Mouse (Mus musculus) MEL (cell line): ENCODE data around the gene Prap1. TPM values are rescaled to one million over a fixed set of nuclear protein-coding genes. Genes with fewer than 3 reads are reported as not detected.

ENCODE experiments used
- DNase-seq: peaks from one replicate; pipeline ENCODE4 v3.0.0; 2011; ENCODE audit warnings: low read depth, low spot score
- H3K27ac ChIP-seq: 2 replicates; pipeline ENCODE4 v1.5.1; 2012; ENCODE audit warnings: low read depth, mild to moderate bottlenecking, control low read depth, low read length, moderate library complexity; ENCODE audit not compliant: control insufficient read depth
- H3K27me3 ChIP-seq, 2 experiments: fragments of 150-350 bp in 1 of 2; sonication (generic) in 1 of 2; 2 replicates each; pipeline ENCODE4 v1.6.1; 2012; ENCODE audit warnings: low read length in 2 of 2, mild to moderate bottlenecking in 2 of 2, improper control_type of control experiment in 1 of 2, moderate library complexity in 1 of 2; ENCODE audit not compliant: insufficient read depth in 2 of 2, control insufficient read depth in 1 of 2
- H3K36me3 ChIP-seq, 2 experiments: 2 replicates each; pipeline ENCODE4 v1.6.1; 2012 to 2014; ENCODE audit warnings: low read length in 2 of 2, improper control_type of control experiment in 1 of 2, inconsistent platforms in 1 of 2, mild to moderate bottlenecking in 1 of 2; ENCODE audit not compliant: insufficient read depth in 2 of 2, control insufficient read depth in 1 of 2
- H3K4me1 ChIP-seq, 2 experiments: fragments of 150-350 bp in 1 of 2; sonication (generic) in 1 of 2; 2 replicates each; pipeline ENCODE4 v1.6.1; 2012; ENCODE audit warnings: low read length in 2 of 2, improper control_type of control experiment in 1 of 2, mild to moderate bottlenecking in 1 of 2; ENCODE audit not compliant: insufficient read depth in 2 of 2, control insufficient read depth in 1 of 2
- H3K4me3 ChIP-seq, 2 experiments: fragments of 150-350 bp in 1 of 2; sonication (generic) in 1 of 2; 2 replicates each; pipeline ENCODE4 v1.5.1; 2012; ENCODE audit warnings: low read depth in 2 of 2, low read length in 2 of 2, mild to moderate bottlenecking in 2 of 2, moderate library complexity in 2 of 2, control low read depth in 1 of 2, improper control_type of control experiment in 1 of 2; ENCODE audit not compliant: control insufficient read depth in 1 of 2, insufficient read depth in 1 of 2
- H3K79me2 ChIP-seq: 2 replicates; pipeline ENCODE4 v1.6.1; 2012; ENCODE audit warnings: mild to moderate bottlenecking, low read length, moderate library complexity; ENCODE audit not compliant: control insufficient read depth, poor library complexity, insufficient read depth
- H3K9ac ChIP-seq: 2 replicates; pipeline ENCODE4 v1.6.1; 2012; ENCODE audit warnings: low read depth, mild to moderate bottlenecking, control low read depth, low read length, moderate library complexity; ENCODE audit not compliant: control insufficient read depth, poor library complexity, severe bottlenecking
- H3K9me3 ChIP-seq: fragments of 150-350 bp; sonication (generic); replicated peaks from 2 replicates; pipeline ENCODE4 v1.6.1; 2012; ENCODE audit warnings: mild to moderate bottlenecking, low read length, improper control_type of control experiment, moderate library complexity; ENCODE audit not compliant: insufficient read depth
- BHLHE40 ChIP-seq: IDR thresholded peaks from 2 replicates; pipeline ENCODE4 v1.6.1; 2012; ENCODE audit warnings: low read depth, mild to moderate bottlenecking, inconsistent platforms, low read length, improper control_type of control experiment, borderline replicate concordance
- CHD1 ChIP-seq: IDR thresholded peaks from 2 replicates; pipeline ENCODE4 v1.6.1; 2012; ENCODE audit warnings: low read depth, mild to moderate bottlenecking, inconsistent platforms, low read length, improper control_type of control experiment
- ELF1 ChIP-seq: IDR thresholded peaks from 2 replicates; pipeline ENCODE4 v1.6.1; 2014; ENCODE audit warnings: low read depth, mild to moderate bottlenecking, inconsistent platforms, low read length, improper control_type of control experiment, moderate library complexity
- ETS1 ChIP-seq: IDR thresholded peaks from 2 replicates; pipeline ENCODE4 v1.6.1; 2012; ENCODE audit warnings: low read depth, mild to moderate bottlenecking, inconsistent platforms, low read length, improper control_type of control experiment, moderate library complexity
- GATA1 ChIP-seq: IDR thresholded peaks from 2 replicates; pipeline ENCODE4 v1.6.1; 2011; ENCODE audit warnings: low read depth, low read length, improper control_type of control experiment
- HCFC1 ChIP-seq: IDR thresholded peaks from 2 replicates; pipeline ENCODE4 v1.6.1; 2012; ENCODE audit warnings: low read depth, mild to moderate bottlenecking, inconsistent platforms, low read length, improper control_type of control experiment, moderate library complexity
- MAZ ChIP-seq: IDR thresholded peaks from 2 replicates; pipeline ENCODE4 v1.6.1; 2012; ENCODE audit warnings: low read depth, mild to moderate bottlenecking, inconsistent platforms, low read length, improper control_type of control experiment
- MXI1 ChIP-seq: IDR thresholded peaks from 2 replicates; pipeline ENCODE4 v1.6.1; 2011; ENCODE audit warnings: mild to moderate bottlenecking, low read depth, low read length, improper control_type of control experiment
- MYB ChIP-seq: IDR thresholded peaks from 2 replicates; pipeline ENCODE4 v1.6.1; 2011; ENCODE audit warnings: mild to moderate bottlenecking, low read depth, low read length, improper control_type of control experiment
- MYC ChIP-seq: IDR thresholded peaks from 2 replicates; pipeline ENCODE4 v1.6.1; 2011; ENCODE audit warnings: low read depth, mild to moderate bottlenecking, low read length, improper control_type of control experiment, moderate library complexity
- NELFE ChIP-seq: IDR thresholded peaks from 2 replicates; pipeline ENCODE4 v1.6.1; 2011; ENCODE audit warnings: low read depth, low read length, improper control_type of control experiment
- POLR2A ChIP-seq, 2 experiments: IDR thresholded peaks; 2 replicates each; pipeline ENCODE4 v1.6.1; 2011 to 2012; ENCODE audit warnings: low read length in 2 of 2, mild to moderate bottlenecking in 2 of 2, control low read depth in 1 of 2, improper control_type of control experiment in 1 of 2, low read depth in 1 of 2, moderate library complexity in 1 of 2; ENCODE audit not compliant: control insufficient read depth in 1 of 2, insufficient read depth in 1 of 2, poor library complexity in 1 of 2
- RCOR1 ChIP-seq: IDR thresholded peaks from 2 replicates; pipeline ENCODE4 v1.6.1; 2012; ENCODE audit warnings: low read depth, mild to moderate bottlenecking, inconsistent platforms, low read length, improper control_type of control experiment
- SIN3A ChIP-seq: IDR thresholded peaks from 2 replicates; pipeline ENCODE4 v1.6.1; 2012; ENCODE audit warnings: low read length, improper control_type of control experiment, inconsistent platforms
- SMC3 ChIP-seq: IDR thresholded peaks from 2 replicates; pipeline ENCODE4 v1.6.1; 2011; ENCODE audit warnings: low read depth, low read length, improper control_type of control experiment
- TAL1 ChIP-seq: IDR thresholded peaks from 2 replicates; pipeline ENCODE4 v1.6.1; 2012; ENCODE audit warnings: mild to moderate bottlenecking, inconsistent platforms, low read length, moderate library complexity, mixed read lengths
- TBP ChIP-seq: IDR thresholded peaks from 2 replicates; pipeline ENCODE4 v1.8.0; 2011; ENCODE audit warnings: low read depth, low read length, improper control_type of control experiment
- TCF12 ChIP-seq: IDR thresholded peaks from 2 replicates; pipeline ENCODE4 v1.6.1; 2014; ENCODE audit warnings: low read depth, mild to moderate bottlenecking, inconsistent platforms, low read length, improper control_type of control experiment, moderate library complexity
- UBTF ChIP-seq: IDR thresholded peaks from 2 replicates; pipeline ENCODE4 v1.6.1; 2012; ENCODE audit warnings: low read depth, mild to moderate bottlenecking, inconsistent platforms, low read length, improper control_type of control experiment, moderate library complexity, borderline replicate concordance; ENCODE audit not compliant: insufficient read depth
- USF2 ChIP-seq, 2 experiments: IDR thresholded peaks; 2 replicates each; pipeline ENCODE4 v1.6.1; 2011 to 2012; ENCODE audit warnings: improper control_type of control experiment in 2 of 2, low read length in 2 of 2, borderline replicate concordance in 1 of 2, inconsistent platforms in 1 of 2, low read depth in 1 of 2, mild to moderate bottlenecking in 1 of 2; ENCODE audit not compliant: insufficient read depth in 1 of 2
- ZC3H11A ChIP-seq: IDR thresholded peaks from 2 replicates; pipeline ENCODE4 v1.6.1; 2012; ENCODE audit warnings: low read depth, mild to moderate bottlenecking, inconsistent platforms, low read length, improper control_type of control experiment
- ZKSCAN1 ChIP-seq: IDR thresholded peaks from 2 replicates; pipeline ENCODE4 v1.6.1; 2012; ENCODE audit warnings: low read depth, mild to moderate bottlenecking, inconsistent platforms, low read length, improper control_type of control experiment, moderate library complexity
- ZMIZ1 ChIP-seq: IDR thresholded peaks from 2 replicates; pipeline ENCODE4 v1.6.1; 2012; ENCODE audit warnings: low read depth, mild to moderate bottlenecking, inconsistent platforms, low read length, improper control_type of control experiment, moderate library complexity
- ZNF384 ChIP-seq: IDR thresholded peaks from 2 replicates; pipeline ENCODE4 v1.6.1; 2012; ENCODE audit warnings: low read depth, mild to moderate bottlenecking, inconsistent platforms, low read length, improper control_type of control experiment
- polyA plus RNA-seq, 2 experiments: library from polyadenylated mRNA; stranded (reverse) in 1 of 2; unstranded in 1 of 2; fragments of >175 nt in 1 of 2; fragments of >200 nt in 1 of 2; gene quantifications; 2 replicates each; pipeline versions ENCODE4 v1.2.1 to v1.2.4; 2012; ENCODE audit warnings: low replicate concordance in 2 of 2, low read depth in 1 of 2; ENCODE audit not compliant: insufficient read length in 2 of 2, insufficient read depth in 1 of 2, missing spikeins in 1 of 2
- total RNA-seq: library from RNA; depleted of rRNA; stranded (reverse); fragments of 300-350 nt; gene quantifications from 2 replicates; pipeline ENCODE4 v1.2.3, GENCODE M21; 2012; rRNA removed

Gene Prap1
- not detected in 2 replicates for total RNA-seq
- polyA plus RNA-seq = not detected

DNA sequence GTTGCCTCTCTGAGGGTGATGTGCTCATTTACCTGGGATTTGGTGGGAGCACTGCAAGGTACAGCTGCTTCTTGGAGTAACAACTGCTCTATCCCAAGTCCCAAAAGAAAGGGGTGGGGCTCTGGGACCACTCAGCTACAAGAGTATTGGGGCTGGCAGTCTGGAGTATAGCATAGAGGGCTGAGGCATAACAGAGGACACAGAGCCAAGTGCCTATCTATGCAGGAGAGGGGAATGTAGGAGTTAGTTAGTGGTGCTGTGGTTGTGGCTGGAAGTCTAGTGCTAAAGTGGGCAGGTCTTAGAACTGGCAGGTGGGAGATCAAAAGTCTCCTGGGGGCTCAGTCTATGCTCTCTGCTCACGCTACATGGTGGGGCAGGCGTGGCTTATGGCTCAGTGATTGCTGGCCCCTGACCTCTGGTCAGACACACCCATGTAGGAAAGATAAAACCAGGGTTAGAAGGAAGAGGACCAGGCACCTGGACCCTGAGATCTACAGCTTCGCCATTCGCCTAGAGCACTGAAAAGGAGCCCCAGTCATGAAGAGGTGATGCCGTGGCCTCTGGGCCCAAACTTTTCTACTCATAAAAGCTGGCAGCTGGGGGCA, at the start of gene Prap1:
Gene Prap1 (plus strand): TSS at position 472 of the 605 bp plus-strand sequence.
- TF ChIP-seq RCOR1 (no peak), HCFC1 (no peak), ZNF384 (no peak)
- TF ChIP-seq, all 39 proteins: peak for 0
- no peak for DNase-seq

DNA sequence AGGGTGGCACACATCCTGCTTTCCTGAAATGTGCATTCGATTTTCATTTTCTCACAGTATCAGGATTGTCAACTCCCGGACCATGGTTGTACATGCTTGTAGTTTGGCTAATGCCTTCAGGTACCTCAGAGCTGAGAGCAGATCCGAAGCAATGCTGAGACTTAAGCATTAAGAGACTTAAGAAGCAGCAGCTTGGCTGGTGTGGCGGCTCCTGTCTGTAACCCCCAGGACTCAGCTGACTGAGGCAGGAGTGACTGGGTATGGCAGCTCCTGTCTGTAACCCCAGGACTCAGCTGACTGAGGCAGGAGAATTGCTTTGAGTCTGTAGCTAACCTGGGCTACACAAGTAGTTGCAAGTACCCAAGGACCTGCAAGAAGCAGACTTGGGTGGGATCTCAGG, 47.6 kb upstream of the Prap1 start:
- DNase-seq = no peak
- Histone ChIP-seq H3K9me3 (no peaks in the 10 kb centered on the region), H3K4me3 (no peak overlapping the region), H3K79me2 (no peaks in the 10 kb centered on the region), H3K9ac (no peak overlapping the region), H3K27ac (no peak overlapping the region), H3K36me3 (no peaks in the 10 kb centered on the region), H3K27me3 (no peaks in the 10 kb centered on the region), H3K4me1 (no peaks in the 10 kb centered on the region)
- no peak for TF ChIP-seq GATA1
- TF ChIP-seq UBTF = no peak
- no peak for TF ChIP-seq ELF1
- no peak for TF ChIP-seq HCFC1
- TF ChIP-seq ZMIZ1 = no peak
- TF ChIP-seq MYC = no peak
- TF ChIP-seq SIN3A = no peak

More for the DNA sequence above, at the start of gene Prap1:
- no peaks in the 10 kb centered on the region for H3K27me3 ChIP-seq
- H3K27ac ChIP-seq = no peak within 1 kb of the TSS
- no peak within 1 kb of the TSS for H3K4me3 ChIP-seq
- no peaks in the 10 kb centered on the region for H3K36me3 ChIP-seq
- peaks cover 0 to under 1% of the 10 kb centered on the region in 2 experiments; a peak in 2 of 4 replicates for H3K4me1 ChIP-seq
- no peaks in the 10 kb centered on the region for H3K79me2 ChIP-seq
- H3K9me3 ChIP-seq = no peaks in the 10 kb centered on the region
- H3K9ac ChIP-seq = no peak within 1 kb of the TSS

- Histone ChIP-seq H3K79me2 (no peaks in the 10 kb centered on the region), H3K4me1 (no peaks in the 10 kb centered on the region), H3K27me3 (peaks cover 2 to 4% of the 10 kb centered on the region in 2 experiments; a peak in 2 of 4 replicates), H3K4me3 (no peak overlapping the region), H3K9ac (no peak overlapping the region), H3K27ac (no peak overlapping the region), H3K36me3 (no peaks in the 10 kb centered on the region), H3K9me3 (no peaks in the 10 kb centered on the region)
- TF ChIP-seq SMC3 (no peak), MXI1 (no peak), USF2 (IDR thresholded peaks at IDR 0.05; ENCODE audit: borderline replicate concordance in 1 of 2, insufficient read depth in 1 of 2, low read depth in 1 of 2, low read length in 2 of 2) (no peak), POLR2A (IDR thresholded peaks at IDR 0.05; ENCODE audit: control insufficient read depth in 1 of 2, insufficient read depth in 1 of 2, low read depth in 1 of 2, low read length in 2 of 2, poor library complexity in 1 of 2) (no peak), MAZ (no peak), RCOR1 (no peak), CHD1 (no peak), ZC3H11A (no peak), TBP (no peak), MYC (no peak), ETS1 (no peak), MYB (no peak), TAL1 (no peak), ZKSCAN1 (no peak), TCF12 (no peak), NELFE (no peak), BHLHE40 (no peak)
- DNase-seq = no peak
Observed at GRCm38 (mm10) chr7:140047811-140048311, 45.3 kb upstream of the Prap1 start.
